Mouse (Mus musculus): ENCODE measurements around the gene Cbx8.

DNA sequence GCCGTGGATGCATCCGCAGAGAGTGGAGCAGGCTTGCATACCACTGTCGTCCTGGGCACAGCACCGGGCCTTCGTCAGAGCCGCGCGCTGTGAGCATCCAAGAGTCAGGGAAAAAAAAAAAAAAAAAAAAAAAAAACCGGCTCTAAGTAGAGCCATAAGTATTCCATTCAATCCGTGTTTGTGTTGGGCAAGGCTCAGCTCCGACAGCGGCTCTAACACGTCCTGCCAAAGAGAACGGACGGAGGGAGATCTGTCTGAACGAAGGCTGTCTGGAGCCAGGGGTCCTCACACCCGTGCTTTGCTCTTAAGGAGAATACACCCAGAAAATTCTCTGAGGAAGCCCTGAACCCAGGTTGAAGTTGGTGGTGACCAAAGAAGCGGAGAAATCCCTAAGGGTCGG is 6.1 kb downstream of the Cbx8 start:
- TF ChIP-seq CTCF (IDR thresholded peaks at IDR 0.05; ENCODE audit: low read depth, low read length) (no peak), POLR2A (IDR thresholded peaks at IDR 0.05; ENCODE audit: borderline replicate concordance, low read depth, low read length) (no peak)

Data from bone marrow macrophage, adult 2 months (primary cell).